Mouse (Mus musculus): ENCODE measurements around the gene Hoxa6. TPM values are rescaled to one million over a fixed set of nuclear protein-coding genes. Genes with fewer than 3 reads are reported as not detected.

The Hoxa6 gene
- total and polyA plus RNA-seq, 3 experiments = not detected

DNA sequence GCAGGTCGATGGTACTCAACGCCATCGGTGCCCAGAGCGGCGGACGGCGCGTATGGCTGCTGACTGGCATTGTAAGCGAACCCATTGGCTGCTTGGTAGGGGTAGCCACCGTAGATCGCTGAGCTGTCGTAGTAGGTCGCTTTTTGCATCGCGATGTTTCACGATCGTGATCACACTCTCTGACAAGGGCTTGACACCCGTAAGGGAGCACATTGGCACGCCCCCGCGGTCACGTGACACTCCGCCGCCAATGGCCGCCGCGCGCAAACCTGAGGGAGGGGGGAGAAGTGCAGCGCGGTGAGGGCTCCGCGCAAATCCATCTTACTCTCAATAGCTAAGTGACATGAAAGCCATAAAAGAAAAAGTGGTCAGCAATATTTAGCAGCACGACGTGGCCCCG, 36.0 kb downstream of the Hoxa6 start:
- Histone ChIP-seq H3K36me3 (ENCODE audit: control insufficient read depth in 1 of 2, insufficient read depth in 2 of 2, low read length in 2 of 2) (no peaks in the 10 kb centered on the region), H3K27me3 (ENCODE audit: control insufficient read depth in 1 of 2, insufficient read depth in 2 of 2, low read length in 2 of 2) (no peaks in the 10 kb centered on the region), H3K9me3 (replicated peaks; ENCODE audit: insufficient read depth, low read length) (no peaks in the 10 kb centered on the region), H3K9ac (ENCODE audit: control insufficient read depth, low read depth, low read length, poor library complexity, severe bottlenecking) (no peak overlapping the region), H3K4me3 (ENCODE audit: control insufficient read depth in 1 of 2, insufficient read depth in 1 of 2, low read depth in 2 of 2, low read length in 2 of 2) (no peak overlapping the region), H3K27ac (ENCODE audit: control insufficient read depth, low read depth, low read length) (no peak overlapping the region), H3K79me2 (ENCODE audit: control insufficient read depth, insufficient read depth, low read length, poor library complexity) (no peaks in the 10 kb centered on the region), H3K4me1 (ENCODE audit: control insufficient read depth in 1 of 2, insufficient read depth in 2 of 2, low read length in 2 of 2) (no peaks in the 10 kb centered on the region)
- TF ChIP-seq MAZ (IDR thresholded peaks at IDR 0.05; ENCODE audit: low read depth, low read length) (no peak), EP300 (IDR thresholded peaks at IDR 0.05; ENCODE audit: low read depth in 1 of 2, low read length in 2 of 2) (no peak), KAT2A (conservative IDR thresholded peaks at IDR 0.05; ENCODE audit: low read depth, low read length) (no peak), E2F4 (IDR thresholded peaks at IDR 0.05; ENCODE audit: borderline replicate concordance, low read depth, low read length) (no peak), ELF1 (IDR thresholded peaks at IDR 0.05; ENCODE audit: low read depth, low read length) (no peak), ETS1 (IDR thresholded peaks at IDR 0.05; ENCODE audit: low read depth, low read length) (no peak), GATA1 (IDR thresholded peaks at IDR 0.05; ENCODE audit: low read depth, low read length) (no peak), TBP (IDR thresholded peaks at IDR 0.05; ENCODE audit: low read depth, low read length) (no peak), MYB (IDR thresholded peaks at IDR 0.05; ENCODE audit: low read depth, low read length) (no peak), MAX (IDR thresholded peaks at IDR 0.05; ENCODE audit: low read length) (no peak), TCF12 (IDR thresholded peaks at IDR 0.05; ENCODE audit: low read depth, low read length) (no peak), JUND (IDR thresholded peaks at IDR 0.05; ENCODE audit: low read depth, low read length) (no peak), POLR2A (IDR thresholded peaks at IDR 0.05; ENCODE audit: control insufficient read depth in 1 of 2, insufficient read depth in 1 of 2, low read depth in 1 of 2, low read length in 2 of 2, poor library complexity in 1 of 2) (no peak)
- DNase-seq (ENCODE audit: low read depth, low spot score) = no peak

DNA sequence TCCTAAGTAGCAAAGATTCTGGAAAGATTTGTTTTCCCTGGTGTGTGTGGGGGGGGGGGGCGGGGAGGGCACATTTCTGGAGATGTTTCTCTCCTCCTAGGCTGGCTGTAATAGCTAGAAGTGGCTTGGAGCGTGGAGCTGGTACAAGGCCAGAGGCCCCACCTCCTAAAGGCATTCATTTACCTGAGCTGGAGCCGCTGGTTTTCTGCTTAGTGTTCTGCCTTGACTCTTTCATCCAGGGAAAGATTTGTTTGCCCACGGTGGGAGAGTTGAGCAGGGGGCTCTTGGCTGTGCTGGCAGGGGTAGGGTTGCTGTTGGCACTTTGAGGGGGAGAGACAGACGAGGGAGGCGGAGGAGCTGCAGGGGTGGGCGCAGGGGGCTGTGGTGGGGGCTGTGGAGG, 36.6 kb downstream of the Hoxa6 start:
- no peaks in the 10 kb centered on the region for H3K4me1 ChIP-seq (ENCODE audit: control insufficient read depth in 1 of 2, insufficient read depth in 2 of 2, low read length in 2 of 2)
- no peak overlapping the region for H3K27ac ChIP-seq (ENCODE audit: control insufficient read depth, low read depth, low read length)
- DNase-seq (ENCODE audit: low read depth, low spot score) = no peak
- H3K9ac ChIP-seq (ENCODE audit: control insufficient read depth, low read depth, low read length, poor library complexity, severe bottlenecking) = no peak overlapping the region
- H3K79me2 ChIP-seq (ENCODE audit: control insufficient read depth, insufficient read depth, low read length, poor library complexity) = no peaks in the 10 kb centered on the region
- no peak overlapping the region for H3K4me3 ChIP-seq (ENCODE audit: control insufficient read depth in 1 of 2, insufficient read depth in 1 of 2, low read depth in 2 of 2, low read length in 2 of 2)
- no peaks in the 10 kb centered on the region for H3K27me3 ChIP-seq (ENCODE audit: control insufficient read depth in 1 of 2, insufficient read depth in 2 of 2, low read length in 2 of 2)
- H3K36me3 ChIP-seq (ENCODE audit: control insufficient read depth in 1 of 2, insufficient read depth in 2 of 2, low read length in 2 of 2) = no peaks in the 10 kb centered on the region
- TF ChIP-seq NRF1 (IDR thresholded peaks at IDR 0.05; ENCODE audit: insufficient read depth, low read depth, low read length, poor library complexity, severe bottlenecking) (no peak), SIN3A (IDR thresholded peaks at IDR 0.05; ENCODE audit: low read length) (no peak), TCF12 (IDR thresholded peaks at IDR 0.05; ENCODE audit: low read depth, low read length) (no peak)
- no peaks in the 10 kb centered on the region for H3K9me3 ChIP-seq (replicated peaks; ENCODE audit: insufficient read depth, low read length)

DNA sequence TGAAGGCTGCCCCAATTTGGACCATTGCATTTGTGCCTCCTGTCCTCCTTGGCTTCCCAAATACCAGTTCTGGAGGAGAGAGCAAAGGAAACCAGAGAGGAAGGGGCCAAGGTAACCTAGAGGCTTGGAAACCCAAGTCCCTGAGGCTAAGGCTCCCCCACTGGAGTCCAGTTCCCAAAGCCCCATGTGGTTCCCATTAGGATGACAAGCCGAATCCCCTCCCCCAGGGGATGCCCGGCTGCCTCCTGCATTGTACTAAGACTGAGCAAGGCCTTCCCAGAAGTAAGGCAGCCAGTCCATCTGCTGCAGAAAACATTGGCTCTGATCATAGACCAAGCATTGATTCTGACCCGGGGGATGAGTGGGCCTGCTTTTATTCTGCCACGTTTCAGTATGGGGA, 37.2 kb downstream of the Hoxa6 start:
- no peaks in the 10 kb centered on the region for H3K36me3 ChIP-seq (ENCODE audit: control insufficient read depth in 1 of 2, insufficient read depth in 2 of 2, low read length in 2 of 2)
- H3K27me3 ChIP-seq (ENCODE audit: control insufficient read depth in 1 of 2, insufficient read depth in 2 of 2, low read length in 2 of 2) = no peaks in the 10 kb centered on the region
- H3K9me3 ChIP-seq (replicated peaks; ENCODE audit: insufficient read depth, low read length) = no peaks in the 10 kb centered on the region
- no peaks in the 10 kb centered on the region for H3K4me1 ChIP-seq (ENCODE audit: control insufficient read depth in 1 of 2, insufficient read depth in 2 of 2, low read length in 2 of 2)
- no peak overlapping the region for H3K27ac ChIP-seq (ENCODE audit: control insufficient read depth, low read depth, low read length)
- no peaks in the 10 kb centered on the region for H3K79me2 ChIP-seq (ENCODE audit: control insufficient read depth, insufficient read depth, low read length, poor library complexity)
- H3K9ac ChIP-seq (ENCODE audit: control insufficient read depth, low read depth, low read length, poor library complexity, severe bottlenecking) = no peak overlapping the region
- TF ChIP-seq JUND (IDR thresholded peaks at IDR 0.05; ENCODE audit: low read depth, low read length) (no peak), MAX (IDR thresholded peaks at IDR 0.05; ENCODE audit: low read length) (no peak), E2F4 (IDR thresholded peaks at IDR 0.05; ENCODE audit: borderline replicate concordance, low read depth, low read length) (no peak), POLR2A (IDR thresholded peaks at IDR 0.05; ENCODE audit: control insufficient read depth in 1 of 2, insufficient read depth in 1 of 2, low read depth in 1 of 2, low read length in 2 of 2, poor library complexity in 1 of 2) (no peak), ZKSCAN1 (IDR thresholded peaks at IDR 0.05; ENCODE audit: low read depth, low read length) (no peak)
- no peak overlapping the region for H3K4me3 ChIP-seq (ENCODE audit: control insufficient read depth in 1 of 2, insufficient read depth in 1 of 2, low read depth in 2 of 2, low read length in 2 of 2)
- no peak for DNase-seq (ENCODE audit: low read depth, low spot score)

Data from MEL (cell line).